Mouse (Mus musculus): ENCODE data around the gene Vmn1r31. TPM values are rescaled to one million over a fixed set of nuclear protein-coding genes. Genes with fewer than 3 reads are reported as not detected.

The Vmn1r31 gene
- not detected in 2 replicates for polyA plus RNA-seq (2012)

GRCm38 (mm10) chr6:58475230-58475629, at the start of gene Vmn1r31:
Gene Vmn1r31 (minus strand): TSS chr6:58475330.
- no peak for TF ChIP-seq GATA1 (IDR thresholded peaks at IDR 0.05; ENCODE audit: low read length)

GRCm38 (mm10) chr6:58443285-58443684, 31.8 kb downstream of the Vmn1r31 start, which contains the start of gene Vmn1r30:
Gene Vmn1r30 (minus strand): TSS chr6:58443385.
- no peak for TF ChIP-seq GATA1 (IDR thresholded peaks at IDR 0.05; ENCODE audit: low read length)

Other genes with a start within 250 kb of the Vmn1r31 start
- gene Vmn1r28, start 213.3 kb downstream of the Vmn1r31 start, polyA plus RNA-seq (2012) = not detected in 2 replicates
- gene Vmn1r29, start 173.8 kb downstream of the Vmn1r31 start, polyA plus RNA-seq (2012) = not detected in 2 replicates
- gene Vmn1r30, start 31.9 kb downstream of the Vmn1r31 start, polyA plus RNA-seq (2012) = not detected in 2 replicates
- 10.3 and 14.2 TPM in 2 replicates for gene Abcg2, start 109.2 kb upstream of the Vmn1r31 start, polyA plus RNA-seq (2012)